Comparison of ENCODE assay signal across 14 mouse cellular contexts in the genomic region with DNA sequence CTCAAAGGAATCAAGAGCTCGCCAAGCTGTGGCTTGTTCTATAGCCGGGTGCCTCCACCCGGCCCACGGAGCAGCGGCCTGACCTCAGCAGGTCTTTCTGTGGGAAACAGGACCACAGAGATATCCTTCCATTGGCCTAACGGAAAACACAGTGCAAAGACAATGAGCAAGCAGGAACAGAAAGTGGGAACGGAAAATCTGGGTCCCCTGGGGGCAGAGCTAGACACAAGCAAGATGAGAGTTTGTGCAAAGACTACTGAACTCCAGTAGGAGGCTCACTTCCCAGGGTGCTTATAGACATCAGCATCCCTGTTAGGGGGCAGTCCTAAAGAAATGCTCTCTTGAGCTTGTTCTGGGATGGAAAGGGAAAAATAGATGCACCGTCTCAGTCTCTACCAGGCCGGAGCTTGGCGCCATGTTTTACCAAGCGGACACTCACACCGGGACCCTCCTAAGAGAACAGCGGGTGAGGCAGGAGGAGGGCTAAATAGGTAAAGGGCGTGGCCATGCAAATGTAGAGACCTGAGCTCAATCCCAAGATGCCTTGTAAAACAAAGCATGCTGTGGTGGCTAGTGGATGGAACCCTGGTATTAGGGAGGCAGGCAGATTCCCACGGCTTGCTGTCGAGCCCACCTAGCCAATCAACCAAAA.
DNase-seq lines count a peak whose midpoint lies in the region; ATAC-seq and TF ChIP-seq lines count a peak whose summit lies in the region.
"Had no signal": no experiment of that assay in that cellular context is flagged by ENCODE, and none has a peak within 500 bp of the region (broad histone marks: within the 10 kb centered on the region; RNA-seq: fewer than 3 reads in every experiment).

No protein-coding gene starts in this region.

- TF ChIP-seq EP300 in stomach, postnatal 0 days (optimal IDR thresholded peaks at IDR 0.05), result no peak

- H3K27me3 ChIP-seq in intestine, postnatal 0 days (replicated peaks; ENCODE audit: control insufficient read depth, insufficient read depth, low read length), result no peaks in the 10 kb centered on the region
- H3K27me3 ChIP-seq in intestine, embryonic 16.5 days (replicated peaks; ENCODE audit: control insufficient read depth, insufficient read depth, low read length), result no peaks in the 10 kb centered on the region
- no peaks in the 10 kb centered on the region for H3K27me3 ChIP-seq in testis, adult 2 months (ENCODE audit: control insufficient read depth, insufficient read depth, low read length)
- no peaks in the 10 kb centered on the region for H3K27me3 ChIP-seq in stomach, postnatal 0 days (ENCODE audit: control insufficient read depth, insufficient read depth, low read length)
- H3K27me3 ChIP-seq: heart, embryonic 15.5 days; liver, embryonic 15.5 days had no signal

- no peak for DNase-seq in testis, postnatal 14 days (ENCODE audit: low spot score)
- DNase-seq in embryo, embryonic 10.5 days (ENCODE audit: low spot score), result peak; percentile 51
- DNase-seq in stomach, postnatal 0 days (ENCODE audit: low spot score), result no peak
- no peak for DNase-seq in kidney, postnatal 10 days
- DNase-seq in cerebellum, adult 8-10 months, result no peak
- DNase-seq: cerebellum, adult 2 months; right cerebral cortex, adult 18-20 months had no signal

- no peak overlapping the region for H3K27ac ChIP-seq in intestine, postnatal 0 days (ENCODE audit: low read depth, low read length)
- no peak overlapping the region for H3K27ac ChIP-seq in intestine, embryonic 16.5 days (ENCODE audit: low read length)
- no peak overlapping the region for H3K27ac ChIP-seq in testis, adult 2 months (ENCODE audit: control insufficient read depth, insufficient read depth, low read depth, low read length)
- H3K27ac ChIP-seq in stomach, postnatal 0 days (replicated peaks), result no peak overlapping the region
- H3K27ac ChIP-seq: heart, embryonic 15.5 days; liver, embryonic 15.5 days had no signal

- no peak overlapping the region for H3K9ac ChIP-seq in intestine, postnatal 0 days (ENCODE audit: low read depth, low read length)
- no peak overlapping the region for H3K9ac ChIP-seq in intestine, embryonic 16.5 days (ENCODE audit: low read depth, low read length)
- H3K9ac ChIP-seq in stomach, postnatal 0 days (ENCODE audit: low read length), result no peak overlapping the region
- H3K9ac ChIP-seq: heart, embryonic 15.5 days; liver, embryonic 15.5 days had no signal

- TF ChIP-seq CTCF in intestine, postnatal 0 days (IDR thresholded peaks at IDR 0.05; ENCODE audit: low read depth), result peak; percentile 43
- no peak for TF ChIP-seq CTCF in testis, adult 2 months (IDR thresholded peaks at IDR 0.05; ENCODE audit: control insufficient read depth, insufficient read depth, insufficient replicate concordance, low read depth, low read length)
- peak; percentile 47 for TF ChIP-seq CTCF in stomach, postnatal 0 days (IDR thresholded peaks at IDR 0.05; ENCODE audit: low read depth)

- H3K4me1 ChIP-seq in intestine, postnatal 0 days (replicated peaks; ENCODE audit: control insufficient read depth, insufficient read depth, low read length), result no peaks in the 10 kb centered on the region
- H3K4me1 ChIP-seq in intestine, embryonic 16.5 days (ENCODE audit: control insufficient read depth, insufficient read depth, low read length), result peaks cover 11% of the 10 kb centered on the region
- peaks cover 14% of the 10 kb centered on the region for H3K4me1 ChIP-seq in testis, adult 2 months (ENCODE audit: control insufficient read depth, insufficient read depth, low read length)
- H3K4me1 ChIP-seq in stomach, postnatal 0 days (replicated peaks; ENCODE audit: control insufficient read depth, insufficient read depth), result no peaks in the 10 kb centered on the region; the same call in 1 of the 2 replicates
- H3K4me1 ChIP-seq: liver, embryonic 15.5 days had no signal

- H3K9me3 ChIP-seq in intestine, postnatal 0 days (ENCODE audit: control insufficient read depth), result 0 out of 2 replicates have a peak, but pooled peaks cover 3% of the 10 kb centered on the region
- H3K9me3 ChIP-seq in intestine, embryonic 16.5 days (ENCODE audit: control insufficient read depth, low read length), result no peaks in the 10 kb centered on the region
- no peaks in the 10 kb centered on the region for H3K9me3 ChIP-seq in stomach, postnatal 0 days (ENCODE audit: control insufficient read depth, low read length)
- H3K9me3 ChIP-seq: heart, embryonic 15.5 days; liver, embryonic 15.5 days had no signal

- no peak overlapping the region for H3K4me2 ChIP-seq in intestine, postnatal 0 days (replicated peaks; ENCODE audit: low read depth)
- no peak overlapping the region for H3K4me2 ChIP-seq in intestine, embryonic 16.5 days (ENCODE audit: low read depth, low read length)
- H3K4me2 ChIP-seq in stomach, postnatal 0 days (replicated peaks; ENCODE audit: low read depth), result no peak overlapping the region
- H3K4me2 ChIP-seq: heart, embryonic 15.5 days; liver, embryonic 15.5 days had no signal

- TF ChIP-seq POLR2A in testis, adult 2 months (IDR thresholded peaks at IDR 0.05; ENCODE audit: control insufficient read depth, low read depth, low read length), result no peak

- WGBS in intestine, postnatal 0 days, result 54% methylated on average over 16 of the region's 16 CpGs
- WGBS in intestine, embryonic 16.5 days, result 52% methylated on average over 16 of the region's 16 CpGs
- 57% methylated on average over 16 of the region's 16 CpGs for WGBS in stomach, postnatal 0 days

- H3K36me3 ChIP-seq in intestine, postnatal 0 days (ENCODE audit: control insufficient read depth, insufficient read depth), result no peaks in the 10 kb centered on the region
- H3K36me3 ChIP-seq in intestine, embryonic 16.5 days (ENCODE audit: control insufficient read depth, insufficient read depth, low read length), result no peaks in the 10 kb centered on the region
- no peaks in the 10 kb centered on the region for H3K36me3 ChIP-seq in testis, adult 2 months (ENCODE audit: control insufficient read depth, insufficient read depth, low read length)
- no peaks in the 10 kb centered on the region for H3K36me3 ChIP-seq in stomach, postnatal 0 days (ENCODE audit: control insufficient read depth, insufficient read depth, low read length)
- H3K36me3 ChIP-seq: G1E; heart, embryonic 15.5 days; liver, embryonic 15.5 days had no signal

- H3K4me3 ChIP-seq in intestine, postnatal 0 days (ENCODE audit: low read depth, low read length), result no peak overlapping the region
- no peak overlapping the region for H3K4me3 ChIP-seq in intestine, embryonic 16.5 days (ENCODE audit: low read length)
- peak overlapping the region; percentile 28; the same call in 1 of the 2 replicates for H3K4me3 ChIP-seq in testis, adult 2 months (ENCODE audit: control insufficient read depth, low read depth, low read length)
- H3K4me3 ChIP-seq in stomach, postnatal 0 days (ENCODE audit: low read depth, low read length), result no peak overlapping the region
- H3K4me3 ChIP-seq: heart, embryonic 15.5 days; liver, embryonic 15.5 days had no signal

- no peak for ATAC-seq in intestine, postnatal 0 days
- ATAC-seq in intestine, embryonic 16.5 days, result no peak
- ATAC-seq in stomach, postnatal 0 days (ENCODE audit: low FRiP score, low TSS enrichment), result no peak
- ATAC-seq: inflammation-experienced regulatory T-cells, adult 6 months had no signal
